Mouse (Mus musculus): ENCODE measurements around the gene Ostc. TPM values are rescaled to one million over a fixed set of nuclear protein-coding genes. Genes with fewer than 3 reads are reported as not detected.

Ostc gene
- 127 and 153 TPM in 2 replicates for polyA plus RNA-seq (2012; rRNA removed)

GRCm38 (mm10) chr3:130708967-130709924 is at the start of gene Ostc:
Gene Ostc (minus strand): TSS chr3:130709444.
- peak; percentile 98 for DNase-seq (ENCODE audit: low read depth, low spot score)
- WGBS: under 1% methylated on average over 45 of the region's 45 CpGs

GRCm38 (mm10) chr3:130758157-130758841 is 49.1 kb upstream of the Ostc start:
- DNase-seq (ENCODE audit: low read depth, low spot score): no peak
- WGBS: 86% methylated on average over 15 of the region's 15 CpGs

DNA sequence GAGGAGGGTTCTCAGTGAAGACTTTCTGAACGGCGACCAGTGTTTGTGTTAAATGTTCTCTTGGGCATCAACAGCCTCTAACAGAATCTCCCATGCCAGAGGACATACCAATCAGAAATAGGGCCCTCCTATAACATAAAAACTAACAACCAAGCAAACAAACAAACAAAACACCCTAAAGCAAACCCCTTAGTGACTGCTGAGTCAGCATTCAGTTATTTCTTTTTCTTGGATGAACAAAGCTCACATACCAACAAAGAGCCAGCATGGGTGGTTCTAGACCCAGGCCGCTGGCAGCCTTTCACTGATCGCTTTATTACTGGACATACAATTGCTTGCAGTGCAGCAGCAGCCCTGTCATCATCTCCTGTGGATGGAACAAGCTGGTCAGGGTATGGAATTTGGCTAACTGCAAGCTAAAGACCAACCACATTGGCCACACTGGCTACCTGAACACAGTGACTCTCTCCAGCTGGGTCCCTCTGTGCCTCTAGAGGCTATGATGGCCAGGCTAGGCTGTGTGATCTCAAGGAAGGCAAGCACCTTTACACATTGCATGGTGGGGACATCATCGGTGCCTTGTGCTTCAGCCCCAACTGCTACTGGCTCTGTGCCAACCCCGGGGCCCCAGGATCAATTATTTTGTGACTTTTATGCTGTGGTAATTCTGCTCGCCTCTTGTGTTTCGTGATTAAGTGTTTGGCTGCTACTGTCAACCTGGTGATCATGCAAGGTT is 48.0 kb upstream of the Ostc start:
- WGBS: 70% methylated on average over 8 of the region's 8 CpGs
- no peak for DNase-seq (ENCODE audit: low read depth, low spot score)

DNA sequence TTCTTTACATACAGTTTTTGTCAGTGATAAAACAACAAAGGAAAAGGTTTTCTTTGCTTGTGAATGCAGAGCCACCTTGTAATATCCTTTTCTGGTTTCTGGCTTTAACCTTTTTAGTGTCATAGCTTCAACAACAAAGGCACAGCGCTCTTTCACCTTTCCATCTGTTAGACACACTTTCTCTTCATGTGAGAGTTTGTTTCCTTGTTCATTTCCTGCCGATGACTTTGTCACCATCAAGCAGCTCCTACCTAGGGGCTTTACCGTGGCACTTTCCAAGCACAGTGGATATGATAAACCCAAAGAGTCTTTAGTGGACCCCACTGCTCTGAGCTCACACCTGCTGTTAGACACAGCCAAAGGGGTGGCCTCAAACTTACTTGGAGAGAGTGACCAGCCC is 40.0 kb upstream of the Ostc start:
- 82% methylated on average over 3 of the region's 3 CpGs for WGBS
- DNase-seq (ENCODE audit: low read depth, low spot score): no peak

GRCm38 (mm10) chr3:130746673-130747619 is 37.7 kb upstream of the Ostc start:
- 79% methylated on average over 10 of the region's 10 CpGs for WGBS
- no peak for DNase-seq (ENCODE audit: low read depth, low spot score)

DNA sequence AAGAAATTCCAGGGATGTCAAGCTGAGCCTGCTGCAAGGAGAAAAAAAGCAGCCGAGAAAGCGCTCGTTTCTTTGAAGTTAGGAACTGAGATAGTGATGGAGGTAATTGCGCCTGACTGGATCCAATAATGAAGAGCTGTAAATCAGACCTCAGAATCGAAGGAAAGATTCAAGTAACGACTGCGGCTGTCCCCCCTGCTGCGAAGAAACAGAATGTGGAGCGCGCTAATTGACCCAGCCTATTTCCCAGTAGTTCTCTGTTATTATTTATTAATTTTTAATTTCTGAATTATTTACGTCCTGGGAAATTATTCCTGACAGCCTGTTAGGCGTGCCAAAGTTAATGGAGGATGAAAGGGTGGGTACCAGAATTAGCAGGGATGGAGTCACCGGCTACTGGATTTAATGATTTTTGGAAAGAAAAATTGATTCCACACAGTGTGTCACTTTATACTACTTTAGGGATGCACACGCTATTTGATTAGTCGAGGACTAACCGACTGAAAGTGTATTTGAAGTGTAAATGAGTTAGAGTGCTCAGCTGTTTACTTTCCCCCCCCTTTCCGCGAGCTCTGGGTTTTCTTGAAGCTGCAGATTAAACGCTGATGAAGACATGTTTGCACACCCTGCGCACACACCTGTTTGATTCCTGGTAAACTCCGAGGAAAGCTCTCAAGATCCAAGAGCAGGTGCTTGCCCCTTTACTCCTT is 28.6 kb upstream of the Ostc start:
- WGBS: 29% methylated on average over 21 of the region's 21 CpGs
- no peak for DNase-seq (ENCODE audit: low read depth, low spot score)

DNA sequence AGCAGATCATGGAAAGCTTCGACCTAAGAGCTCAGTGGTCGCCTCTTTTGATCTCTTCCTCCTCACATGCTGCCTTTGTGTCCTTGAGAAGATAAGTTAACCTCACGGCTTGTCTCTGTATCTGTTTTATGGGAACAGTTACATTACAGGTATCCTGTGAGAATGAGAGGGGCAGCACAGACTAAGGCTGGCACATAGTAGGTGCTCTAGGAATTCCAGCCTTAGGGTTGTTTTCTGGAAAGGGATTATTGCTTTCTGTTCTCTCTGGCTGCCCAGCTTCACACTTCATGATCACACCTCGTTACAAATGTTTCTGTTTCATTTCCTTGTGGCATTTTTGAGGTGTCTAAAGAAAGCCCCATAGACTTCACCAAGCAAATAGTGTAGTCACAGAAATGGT is 27.5 kb upstream of the Ostc start:
- WGBS: 40% methylated on average over 4 of the region's 4 CpGs
- no peak for DNase-seq (ENCODE audit: low read depth, low spot score)

GRCm38 (mm10) chr3:130730189-130730653 is 21.0 kb upstream of the Ostc start, which contains the start of gene Rpl34:
Gene Rpl34 (minus strand): TSS chr3:130730398.
- no peak for DNase-seq (ENCODE audit: low read depth, low spot score)
- WGBS: under 1% methylated on average over 45 of the region's 45 CpGs

GRCm38 (mm10) chr3:130729472-130730188 is 20.4 kb upstream of the Ostc start:
- WGBS: under 1% methylated on average over 58 of the region's 58 CpGs

GRCm38 (mm10) chr3:130727676-130728075 is 18.4 kb upstream of the Ostc start:
- DNase-seq (ENCODE audit: low read depth, low spot score): no peak
- 77% methylated on average over 4 of the region's 4 CpGs for WGBS

More at GRCm38 (mm10) chr3:130729472-130730188, 20.4 kb upstream of the Ostc start:
- no peak for DNase-seq (ENCODE audit: low read depth, low spot score)

DNA sequence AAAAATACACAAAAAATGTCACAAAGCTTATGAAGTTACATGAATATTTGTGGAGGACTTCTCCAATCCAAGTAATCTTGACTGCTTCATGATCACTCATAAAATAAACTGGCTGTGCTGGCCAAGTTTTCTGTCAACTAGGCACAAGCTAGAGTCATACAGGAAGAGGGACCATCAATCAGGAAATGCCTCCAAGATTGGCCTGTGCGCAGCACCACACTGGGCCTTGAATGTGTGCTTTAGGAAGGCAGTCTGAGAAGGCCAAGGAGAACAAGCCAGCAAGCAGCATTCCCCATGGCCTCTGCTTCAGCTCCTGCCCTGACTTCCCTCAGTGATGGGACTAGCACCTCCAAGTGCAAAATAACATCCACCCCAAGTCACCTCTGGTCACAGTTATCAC is 17.8 kb upstream of the Ostc start:
- no peak for DNase-seq (ENCODE audit: low read depth, low spot score)
- WGBS: 48% methylated on average over 1 of the region's 1 CpGs

GRCm38 (mm10) chr3:130725718-130726117 is 16.5 kb upstream of the Ostc start:
- 66% methylated on average over 2 of the region's 2 CpGs for WGBS
- DNase-seq (ENCODE audit: low read depth, low spot score): no peak

- no peak for DNase-seq (ENCODE audit: low read depth, low spot score)
- WGBS: 75% methylated on average over 11 of the region's 11 CpGs
Observed at GRCm38 (mm10) chr3:130722733-130723478, 13.7 kb upstream of the Ostc start.

DNA sequence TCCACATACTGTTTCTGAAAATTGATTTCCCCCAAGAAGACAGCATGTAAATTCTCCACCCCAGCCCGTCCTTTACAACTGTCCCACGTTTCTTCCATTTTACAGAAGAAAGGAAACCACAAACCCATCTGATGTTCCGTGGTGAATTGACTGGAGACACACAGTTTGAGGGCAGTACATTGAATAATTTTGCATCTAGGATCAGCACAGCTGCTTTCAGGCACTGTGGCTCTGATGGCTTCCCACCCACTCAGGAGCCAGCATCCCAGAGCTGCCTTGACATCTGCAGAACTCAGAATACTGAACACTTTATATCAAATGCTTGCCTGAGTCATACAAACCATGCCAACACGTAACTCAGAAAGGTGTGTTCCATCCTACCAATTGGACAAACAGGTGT is 11.0 kb upstream of the Ostc start:
- DNase-seq (ENCODE audit: low read depth, low spot score): no peak
- WGBS: 83% methylated on average over 4 of the region's 4 CpGs

DNA sequence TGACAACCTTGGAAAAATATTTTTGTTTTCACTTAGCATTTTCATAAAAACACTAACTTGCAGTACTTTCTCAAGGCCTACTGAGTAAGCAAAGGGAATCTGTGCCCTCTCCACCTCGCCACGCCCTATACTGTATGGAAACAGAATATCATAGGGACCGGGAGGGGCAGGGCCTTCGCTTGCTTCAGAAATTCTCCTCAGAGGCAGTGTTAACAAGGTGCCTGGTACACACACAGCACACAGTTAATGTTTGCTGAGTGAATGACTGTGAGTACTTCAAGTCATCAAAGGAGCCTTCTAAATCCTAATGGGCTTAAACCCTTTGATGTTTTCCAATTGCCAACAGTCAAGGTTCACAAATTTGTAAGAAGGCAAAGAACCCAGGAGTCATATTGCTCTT is 9.6 kb upstream of the Ostc start:
- no peak for DNase-seq (ENCODE audit: low read depth, low spot score)
- WGBS: 36% methylated on average over 4 of the region's 4 CpGs

DNA sequence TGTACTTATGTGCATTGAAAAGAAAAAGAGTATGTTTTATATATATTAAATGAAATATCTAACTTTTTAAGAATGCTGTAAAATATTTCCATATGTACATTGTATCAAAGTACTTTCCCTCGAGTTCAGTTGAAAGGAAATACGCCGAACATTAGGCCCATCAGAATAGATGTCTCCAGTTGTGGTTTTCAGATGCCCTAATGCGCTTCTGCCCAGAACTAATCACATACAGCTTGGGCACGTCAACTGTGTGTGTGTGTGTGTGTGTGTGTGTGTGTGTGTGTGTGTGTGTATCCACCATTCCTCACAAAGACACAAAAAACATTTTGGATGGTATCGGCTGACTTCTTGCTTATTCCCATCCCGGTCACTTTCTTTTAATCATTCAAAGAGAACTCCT is 7.3 kb upstream of the Ostc start:
- DNase-seq (ENCODE audit: low read depth, low spot score): no peak
- 88% methylated on average over 7 of the region's 7 CpGs for WGBS

All from large intestine, adult 2 months (tissue).